Mouse (Mus musculus) heart, postnatal 4 days (tissue): ENCODE results near the gene Lpp. TPM values are rescaled to one million over a fixed set of nuclear protein-coding genes. Genes with fewer than 3 reads are reported as not detected.

Source experiments
- DNase-seq: peaks from one replicate; pipeline ENCODE4 v3.0.0; 2021
- total RNA-seq, 2 experiments: library from RNA; stranded (reverse); gene quantifications; 2 replicates each; pipeline ENCODE4 v1.2.3; 2021

The Lpp gene
- total RNA-seq, 2 experiments from 2014 or later = 77.6 to 80.1 TPM

DNA sequence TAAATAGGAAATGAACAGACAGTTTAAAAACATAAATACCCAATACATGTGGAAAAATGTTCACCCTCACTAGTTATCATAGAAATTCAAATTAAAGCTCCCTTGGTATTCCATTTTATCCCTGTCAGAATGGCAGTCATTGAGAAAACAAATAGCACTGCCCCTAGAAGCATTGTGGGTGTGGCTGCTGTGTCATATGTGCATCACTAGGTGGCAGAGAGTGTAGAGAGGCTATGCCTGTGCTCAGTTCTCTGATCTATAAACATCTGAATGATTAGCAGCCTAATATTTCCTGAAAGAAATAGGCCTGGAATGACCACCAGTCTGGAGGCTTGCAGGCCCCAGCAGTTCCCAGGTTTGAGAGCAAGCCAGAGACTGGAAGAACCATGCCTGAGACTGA is 490.7 kb downstream of the Lpp start:
- no peak for DNase-seq

DNA sequence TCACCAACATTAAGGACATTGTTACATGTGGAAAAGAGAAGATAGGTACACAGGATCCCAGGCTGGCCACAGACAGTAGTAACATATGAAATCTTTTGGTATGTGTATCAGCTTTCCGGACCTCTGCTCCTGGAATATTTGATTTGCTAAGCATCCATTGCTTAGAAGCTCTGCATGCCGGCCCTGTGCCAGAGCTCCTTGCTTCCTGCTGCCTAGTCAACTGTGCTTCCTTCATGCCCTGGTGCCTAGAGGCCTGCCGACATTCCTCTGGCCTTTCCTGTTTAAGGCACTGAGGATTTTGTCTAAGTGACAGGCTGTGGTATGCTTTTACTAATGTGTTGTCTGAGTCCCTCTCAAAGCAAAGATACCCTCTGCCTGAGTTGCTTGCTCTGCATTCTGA is 493.0 kb downstream of the Lpp start:
- DNase-seq = peak; percentile 34

DNA sequence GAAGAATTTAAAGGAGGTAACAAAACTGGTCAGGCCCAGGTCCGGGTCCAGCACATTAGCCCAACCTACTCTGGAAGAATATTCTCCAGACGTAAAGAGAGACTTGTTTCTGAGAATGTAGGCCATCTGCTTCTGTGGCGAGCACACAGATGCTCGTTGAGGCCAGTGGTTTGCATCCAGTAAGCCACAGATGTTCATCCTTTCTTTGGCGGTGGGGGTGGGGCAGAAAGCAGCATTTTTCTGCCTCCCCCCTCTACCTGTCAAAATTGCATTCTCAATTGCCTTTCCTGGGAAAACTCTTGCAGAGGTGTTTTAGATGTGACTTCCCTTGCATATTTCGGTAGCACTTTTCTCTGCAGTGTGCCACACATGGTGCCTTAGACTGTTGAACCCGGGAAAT is 493.6 kb downstream of the Lpp start:
- DNase-seq = no peak

DNA sequence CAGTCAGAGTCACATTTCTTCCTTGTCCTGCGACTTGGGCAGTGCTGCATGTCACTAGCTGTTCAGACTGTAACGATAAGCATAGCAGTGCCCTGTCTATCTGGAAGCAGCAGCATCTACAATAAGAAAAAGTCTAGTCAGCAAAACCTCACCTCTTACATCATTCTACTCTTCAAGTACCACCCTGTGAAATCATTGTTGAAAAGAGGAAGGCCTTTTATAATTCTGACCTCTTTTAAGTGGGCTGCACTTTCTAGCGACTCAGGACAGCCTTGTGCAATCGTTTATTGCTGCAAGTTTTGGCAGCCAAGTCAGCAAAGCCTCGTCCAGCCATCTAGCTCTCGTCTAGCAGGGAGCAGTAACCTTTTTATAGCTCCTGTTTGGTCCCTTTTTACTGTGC is 498.1 kb downstream of the Lpp start:
- peak; percentile 37 for DNase-seq

DNA sequence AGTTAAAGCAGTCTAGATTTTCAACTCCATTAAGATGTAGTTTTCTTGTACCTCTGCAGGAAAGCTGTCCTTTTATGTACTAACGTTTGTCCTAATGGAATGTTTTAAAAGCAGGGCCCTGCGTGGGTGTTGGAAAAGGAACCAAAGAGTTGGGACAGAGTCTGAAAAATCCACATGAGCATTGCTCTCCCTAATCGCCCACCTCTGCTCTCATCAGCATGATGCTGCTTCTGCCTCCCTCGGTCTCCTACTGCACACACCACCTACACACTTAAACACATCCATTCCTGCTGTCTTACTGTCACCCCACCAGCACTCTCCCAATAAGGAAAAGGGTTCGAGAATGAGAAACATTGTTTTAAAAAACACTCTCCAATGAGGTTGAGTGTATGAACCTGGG is 501.9 kb downstream of the Lpp start:
- no peak for DNase-seq

DNA sequence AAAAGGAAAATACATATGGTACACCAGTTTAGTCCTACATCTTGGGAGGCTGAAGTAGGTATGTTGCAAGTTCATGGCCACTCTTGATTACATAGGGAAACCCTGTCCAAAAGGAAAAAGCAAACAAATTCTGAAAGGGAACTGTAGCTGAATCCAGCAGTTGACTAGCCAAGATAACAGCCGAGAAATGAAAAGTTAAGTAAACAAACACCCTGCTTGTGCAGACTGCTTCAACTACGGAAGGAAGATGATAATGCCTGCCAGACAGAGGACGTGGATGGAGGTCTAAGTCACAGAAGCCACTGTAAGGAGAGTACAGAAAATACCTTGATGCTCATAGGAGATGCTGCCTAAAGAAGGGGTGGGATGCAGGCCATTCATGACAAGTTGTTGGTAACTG is 504.3 kb downstream of the Lpp start:
- no peak for DNase-seq

DNA sequence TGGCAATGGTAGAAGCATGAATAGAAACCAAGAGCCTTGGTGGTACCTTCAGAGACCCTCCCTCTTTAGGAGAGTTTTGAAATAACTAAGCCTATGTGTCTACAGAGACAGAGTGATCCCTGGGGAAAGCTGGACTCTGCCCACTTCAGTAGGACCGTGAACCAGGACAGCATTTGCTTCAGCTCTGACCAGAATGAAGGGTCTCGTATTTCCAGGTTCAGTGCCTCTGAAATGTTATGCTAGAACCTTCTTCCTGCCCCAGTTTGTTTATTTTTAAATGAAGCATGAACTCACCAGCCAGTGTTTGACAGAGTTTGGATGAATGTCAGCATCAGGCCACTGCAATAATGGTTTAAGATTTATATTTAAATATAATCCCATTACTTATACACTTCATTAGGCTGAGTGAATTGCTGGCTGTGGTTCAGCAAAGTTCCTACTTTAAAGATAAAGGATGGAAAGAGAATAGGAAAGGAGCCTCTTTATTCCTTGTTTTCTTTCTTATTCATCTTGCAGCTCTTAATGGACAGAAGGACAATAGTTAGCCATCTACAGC is 507.0 kb downstream of the Lpp start:
- DNase-seq = no peak

DNA sequence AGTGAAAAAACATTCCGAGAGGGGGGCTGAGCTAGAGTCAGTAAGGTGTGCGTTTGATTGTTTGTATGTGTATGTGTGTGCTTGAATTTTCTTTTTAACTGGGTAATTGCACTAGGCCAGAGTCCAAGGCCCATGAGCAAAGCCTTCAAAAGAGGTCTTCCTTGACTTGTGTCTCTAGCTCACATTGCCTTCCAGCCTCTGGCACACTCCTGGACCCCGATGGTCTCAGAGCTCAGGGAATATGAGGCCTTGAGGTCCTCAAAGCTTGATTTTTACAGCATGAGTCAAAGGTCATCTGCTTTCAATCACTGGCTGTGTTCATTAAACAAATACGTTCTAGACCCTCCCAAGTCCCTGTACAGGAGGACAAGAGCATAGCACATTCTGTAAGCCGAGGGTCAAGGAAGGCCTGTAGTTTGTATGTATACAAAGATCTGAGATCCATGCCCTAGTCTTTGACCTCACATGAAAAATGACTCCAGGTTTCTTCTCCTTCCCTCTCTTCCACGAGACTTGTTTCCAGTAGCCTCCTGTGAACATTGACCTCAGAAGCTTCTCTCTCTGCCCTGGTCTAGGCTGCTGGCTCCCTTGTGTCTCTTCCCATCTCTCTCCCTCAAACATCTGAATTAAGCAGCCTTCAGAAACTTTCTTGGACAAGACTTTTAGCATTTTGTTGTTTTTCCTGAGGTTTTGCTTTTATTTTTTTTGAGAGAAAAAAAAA is 508.0 kb downstream of the Lpp start:
- DNase-seq = no peak

DNA sequence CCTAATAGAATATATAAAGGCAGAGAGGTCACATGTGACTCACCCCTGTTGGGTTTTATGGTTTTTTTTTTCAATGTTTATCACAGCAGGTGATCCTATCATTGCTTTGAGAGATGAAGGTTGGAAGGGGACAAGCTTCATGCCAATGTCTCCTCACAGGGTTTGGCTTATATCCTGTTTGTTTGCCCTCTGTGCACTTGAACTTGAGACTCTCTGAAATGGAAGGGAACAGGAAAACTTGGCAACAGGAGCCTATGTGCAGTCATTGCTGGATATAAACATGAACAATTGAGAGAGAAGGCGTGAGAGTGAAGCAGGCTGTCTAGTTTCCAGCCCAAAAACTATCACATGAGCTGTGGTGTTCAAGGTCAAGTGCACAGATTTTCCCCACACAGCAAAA is 508.8 kb downstream of the Lpp start:
- DNase-seq = no peak

DNA sequence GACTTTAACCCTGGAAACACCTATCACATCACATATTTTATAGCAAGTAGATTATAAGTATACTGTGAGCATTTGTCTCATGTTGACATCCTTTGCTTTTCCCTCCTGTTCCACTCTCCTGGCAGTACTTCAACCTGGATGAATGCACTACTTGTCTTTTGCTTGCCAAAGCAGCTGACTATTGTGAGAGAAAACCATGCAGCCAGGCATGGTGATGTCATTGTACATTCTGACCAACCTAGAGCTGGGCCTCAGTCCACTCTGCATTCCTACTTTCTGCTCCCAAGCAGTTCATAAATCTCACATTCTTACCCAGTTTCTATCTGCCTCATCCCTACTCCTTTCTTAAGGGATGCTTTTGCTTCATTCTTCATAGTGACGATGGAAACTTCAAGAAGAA is 515.6 kb downstream of the Lpp start:
- peak; percentile 39 for DNase-seq

DNA sequence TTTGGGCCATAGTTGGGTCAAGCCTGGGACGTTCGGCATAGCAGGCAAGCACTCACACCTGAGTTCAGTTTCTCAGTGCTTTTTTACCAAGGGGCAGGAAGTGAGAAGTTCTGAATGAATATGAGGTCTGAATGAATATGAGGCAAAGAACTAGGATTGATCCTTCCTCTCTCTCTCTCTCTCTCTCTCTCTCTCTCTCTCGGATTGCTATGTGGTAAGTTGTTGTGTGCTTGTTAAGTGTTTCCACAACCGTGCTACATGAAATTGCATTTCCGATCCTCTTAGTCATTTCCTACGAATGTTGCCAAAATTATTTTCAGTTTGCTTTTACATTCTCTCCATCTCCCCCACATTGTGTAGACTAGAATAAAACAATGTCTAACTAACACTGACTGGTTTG is 517.0 kb downstream of the Lpp start:
- DNase-seq = no peak

DNA sequence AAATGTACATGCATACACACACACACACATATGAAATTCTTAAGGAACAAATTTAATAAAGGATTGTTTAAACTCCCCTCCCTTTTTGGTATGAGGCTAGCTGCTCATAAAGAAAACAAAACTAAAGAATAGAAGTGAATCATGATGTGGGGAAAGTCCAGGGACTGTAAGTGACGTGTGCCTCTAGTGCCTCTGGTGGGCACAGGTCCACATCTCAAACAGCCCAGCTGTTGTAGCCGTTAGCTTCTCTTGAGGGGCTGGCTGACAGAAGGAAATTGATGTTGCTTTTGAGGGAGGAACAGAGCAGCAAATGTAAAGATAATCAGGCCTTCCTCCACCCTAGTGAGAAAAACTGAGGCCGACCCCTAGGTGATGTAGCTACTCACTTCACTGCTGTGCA is 517.5 kb downstream of the Lpp start:
- DNase-seq = peak; percentile 56

DNA sequence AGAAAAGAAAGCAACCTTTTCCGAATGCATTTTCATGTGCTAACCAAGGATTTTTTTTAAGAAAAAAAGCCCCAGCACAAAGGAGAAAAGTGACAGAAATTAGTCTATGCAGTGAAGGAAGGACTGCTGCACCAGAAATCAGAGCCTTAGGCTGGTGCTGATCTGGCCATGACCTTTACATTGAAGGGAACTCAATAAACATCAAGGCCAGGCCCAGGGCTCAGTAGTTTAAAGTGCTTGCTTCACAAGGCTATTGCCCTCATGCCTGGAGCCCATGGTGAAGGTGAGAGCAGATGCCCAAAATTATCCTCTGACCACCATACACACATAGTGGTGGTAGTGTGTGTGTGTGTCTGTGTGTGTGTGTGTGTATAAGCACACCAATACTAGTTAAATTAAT is 519.1 kb downstream of the Lpp start:
- no peak for DNase-seq

DNA sequence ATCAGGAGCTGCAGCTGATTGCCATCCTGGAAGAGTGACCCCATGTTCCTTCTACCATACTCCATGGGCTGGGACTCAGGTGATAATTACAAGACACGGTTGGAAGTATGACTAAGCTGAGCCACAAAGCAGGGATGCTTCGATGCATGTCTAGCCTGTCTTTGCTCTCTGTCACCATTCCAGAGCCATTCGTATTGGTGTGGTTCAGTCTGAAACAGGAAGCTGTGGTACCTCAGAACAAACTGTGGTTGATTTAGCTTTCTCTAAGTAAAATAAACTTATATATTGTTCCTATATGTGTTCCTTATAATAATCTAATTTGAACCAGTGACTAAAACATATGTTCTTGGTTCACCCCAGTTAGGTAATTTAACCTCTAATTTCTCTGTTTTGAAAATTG is 519.7 kb downstream of the Lpp start:
- no peak for DNase-seq

DNA sequence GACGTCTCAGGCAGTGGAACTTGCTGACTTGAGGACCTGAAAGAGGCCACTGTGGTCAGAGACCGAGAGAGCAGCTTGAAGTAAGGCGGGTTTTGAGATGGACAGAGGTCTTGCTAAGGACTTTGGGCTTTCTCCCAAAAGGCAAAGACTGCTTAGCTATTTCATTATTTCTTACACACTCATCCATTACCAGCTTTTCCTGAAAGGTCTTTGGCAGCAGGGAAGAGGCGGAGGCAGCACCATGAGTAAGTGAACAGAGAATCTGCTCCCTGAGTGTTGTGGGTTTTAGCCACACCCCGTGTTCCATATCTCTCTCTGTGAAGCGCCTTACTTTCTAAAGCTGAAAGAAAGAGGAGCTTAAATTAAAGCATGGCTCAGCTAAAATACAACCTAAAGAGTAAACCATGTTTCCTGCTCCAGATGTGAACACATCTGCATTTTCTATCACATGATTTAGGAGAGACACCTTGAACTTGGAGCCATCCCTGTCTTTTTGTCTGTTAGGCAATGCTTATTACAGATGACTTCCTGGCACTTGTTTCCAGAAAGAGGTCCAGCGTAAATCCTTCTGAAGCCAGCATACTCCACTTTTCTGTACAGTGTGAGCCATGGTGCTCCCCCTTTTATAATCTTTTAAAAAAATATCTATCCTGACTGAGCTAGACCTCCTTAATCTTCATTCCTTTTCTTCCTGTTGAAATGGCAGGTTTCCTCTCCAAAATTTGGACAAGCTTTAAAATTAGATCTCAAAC is 520.5 kb downstream of the Lpp start:
- DNase-seq = peak; percentile 29

DNA sequence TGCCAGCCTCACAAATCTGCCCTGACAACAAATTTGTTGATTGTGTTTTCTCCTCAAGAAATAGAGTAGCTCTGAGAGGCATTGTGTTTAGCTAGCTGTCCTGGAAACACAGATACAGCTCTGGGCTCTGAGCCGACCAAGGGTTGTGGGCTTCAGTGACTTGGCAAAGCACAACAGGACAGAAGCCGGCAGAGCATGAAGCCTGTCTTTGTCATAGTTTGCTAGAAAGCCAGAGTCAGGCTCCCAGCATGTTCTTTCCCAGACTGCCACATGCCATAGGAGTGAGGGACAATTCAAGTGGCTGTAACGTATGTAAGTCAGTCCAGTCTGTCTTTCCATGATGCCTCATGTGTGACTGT is 521.1 kb downstream of the Lpp start:
- peak; percentile 84 for DNase-seq

DNA sequence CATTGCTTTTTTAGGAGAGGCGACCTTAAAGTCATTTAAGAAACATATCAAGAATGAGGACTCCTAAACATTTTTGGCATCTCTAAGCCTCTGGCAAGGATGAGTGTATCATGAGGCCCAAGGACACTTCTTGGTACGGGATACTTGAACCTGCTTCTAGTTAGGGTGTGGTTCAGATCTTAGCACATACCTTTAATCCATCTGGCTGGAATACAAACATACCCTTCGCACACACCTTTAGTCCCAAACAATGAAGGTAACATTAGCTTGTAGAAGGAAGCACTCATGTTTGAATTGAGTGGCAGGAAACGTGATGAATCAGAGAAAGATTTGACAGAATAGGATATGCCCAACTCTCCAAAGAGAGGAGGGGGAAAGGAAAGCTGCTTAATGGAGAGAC is 522.2 kb downstream of the Lpp start:
- no peak for DNase-seq

DNA sequence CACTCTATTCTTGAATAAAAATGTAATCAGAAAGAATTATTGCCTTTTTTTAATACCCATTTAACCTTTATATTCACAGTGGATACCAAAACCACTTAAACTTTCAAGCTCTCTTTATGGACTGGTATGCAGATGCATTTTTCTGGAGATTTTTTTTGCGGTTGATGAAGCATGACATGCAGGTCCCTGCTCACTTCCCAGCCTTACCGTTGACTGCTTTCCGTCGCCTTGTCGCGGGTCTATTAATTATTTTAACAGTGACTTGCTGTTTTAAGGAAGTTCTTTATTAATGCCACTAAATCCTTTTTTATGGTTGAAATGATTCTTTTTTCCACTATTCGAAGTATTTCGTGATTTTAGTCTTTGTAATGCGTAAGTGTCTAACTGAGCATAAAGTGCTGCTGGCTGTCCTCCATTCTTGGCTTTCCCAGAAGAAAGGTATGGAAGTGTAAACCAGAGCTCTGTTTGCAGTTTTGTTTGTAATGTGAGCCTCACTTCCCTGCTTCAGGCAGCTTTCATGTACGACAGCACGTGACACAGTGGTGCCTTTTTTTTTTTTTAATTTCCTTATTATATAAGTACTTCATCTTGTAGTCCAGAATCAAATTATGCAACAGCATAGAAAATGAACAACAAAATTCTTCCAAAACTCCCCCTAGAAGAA is 526.2 kb downstream of the Lpp start:
- no peak for DNase-seq

DNA sequence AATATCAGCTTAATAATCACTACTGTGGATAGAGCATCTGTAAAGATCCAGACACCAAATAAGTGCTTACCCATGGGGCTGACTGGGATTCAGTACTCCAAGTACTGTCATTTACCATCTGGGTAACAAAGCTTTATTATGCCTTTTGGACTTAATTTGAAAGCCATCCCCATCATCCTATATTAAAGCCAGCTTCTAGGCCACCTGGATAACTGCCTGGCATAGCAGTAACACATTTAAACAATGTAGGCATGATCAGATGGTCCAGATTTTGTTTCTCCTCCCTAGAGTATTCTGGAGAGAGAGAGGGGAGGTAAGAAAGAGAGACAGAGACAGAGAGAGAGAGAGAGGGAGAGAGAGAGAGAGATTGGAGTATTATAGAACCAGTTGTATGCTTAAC is 536.8 kb downstream of the Lpp start:
- no peak for DNase-seq

DNA sequence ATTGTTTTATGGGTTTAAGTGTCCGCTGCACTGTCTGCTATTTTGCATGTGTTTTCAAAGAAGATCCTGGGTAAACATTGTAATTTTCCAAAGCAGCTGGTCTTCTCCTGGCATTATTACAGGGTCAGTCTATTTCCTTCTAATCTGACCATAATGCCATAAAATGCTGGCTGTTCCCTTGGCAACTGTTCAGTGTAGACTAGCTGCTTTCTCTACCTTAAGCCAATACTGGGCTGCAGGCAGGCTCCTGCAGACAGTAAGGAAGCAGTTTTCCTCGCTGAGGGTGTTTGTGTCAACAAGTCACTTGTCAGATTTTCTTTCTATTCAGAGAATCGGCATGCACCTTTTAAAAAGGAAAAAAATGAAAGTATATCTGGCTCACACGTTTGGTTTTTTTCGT is 537.3 kb downstream of the Lpp start:
- DNase-seq = no peak

DNA sequence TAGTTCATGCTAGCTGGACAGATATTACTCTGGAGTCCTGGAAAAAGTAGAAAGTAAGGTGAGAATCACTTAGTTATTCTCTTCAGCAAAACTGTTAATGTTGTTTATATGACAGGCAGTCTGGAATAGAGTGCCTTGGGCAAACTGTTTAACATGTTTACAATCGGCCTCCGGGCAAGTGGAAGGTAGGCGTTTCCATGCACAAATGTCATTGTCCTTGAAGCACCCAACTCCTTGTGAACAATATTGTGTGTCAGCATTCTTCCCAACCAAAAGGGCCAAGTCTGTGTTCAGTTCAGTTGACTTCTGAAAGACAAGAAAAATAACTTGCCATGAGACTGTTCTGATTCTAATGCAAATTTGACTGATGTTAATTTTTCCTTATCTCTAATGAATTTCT is 539.5 kb downstream of the Lpp start:
- no peak for DNase-seq

DNA sequence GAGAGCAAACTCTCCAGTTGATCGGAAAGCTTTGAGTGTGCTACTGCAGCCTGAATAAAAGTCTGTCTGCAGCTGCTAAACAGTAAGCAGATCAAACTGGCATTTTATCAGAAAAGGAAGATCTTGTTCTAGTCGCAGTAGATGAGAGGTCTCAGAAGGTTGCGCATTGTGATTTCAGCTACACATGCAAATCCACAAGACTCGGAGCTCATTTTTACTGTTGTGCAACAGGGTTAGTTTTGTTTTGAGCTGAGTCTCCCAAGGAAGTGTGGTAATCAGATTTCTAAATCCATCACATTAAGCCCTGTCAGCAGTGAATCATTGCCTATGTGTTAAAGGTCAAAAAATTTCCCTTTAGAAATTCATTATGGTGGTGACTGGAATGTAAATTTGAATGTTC is 540.4 kb downstream of the Lpp start:
- DNase-seq = no peak

DNA sequence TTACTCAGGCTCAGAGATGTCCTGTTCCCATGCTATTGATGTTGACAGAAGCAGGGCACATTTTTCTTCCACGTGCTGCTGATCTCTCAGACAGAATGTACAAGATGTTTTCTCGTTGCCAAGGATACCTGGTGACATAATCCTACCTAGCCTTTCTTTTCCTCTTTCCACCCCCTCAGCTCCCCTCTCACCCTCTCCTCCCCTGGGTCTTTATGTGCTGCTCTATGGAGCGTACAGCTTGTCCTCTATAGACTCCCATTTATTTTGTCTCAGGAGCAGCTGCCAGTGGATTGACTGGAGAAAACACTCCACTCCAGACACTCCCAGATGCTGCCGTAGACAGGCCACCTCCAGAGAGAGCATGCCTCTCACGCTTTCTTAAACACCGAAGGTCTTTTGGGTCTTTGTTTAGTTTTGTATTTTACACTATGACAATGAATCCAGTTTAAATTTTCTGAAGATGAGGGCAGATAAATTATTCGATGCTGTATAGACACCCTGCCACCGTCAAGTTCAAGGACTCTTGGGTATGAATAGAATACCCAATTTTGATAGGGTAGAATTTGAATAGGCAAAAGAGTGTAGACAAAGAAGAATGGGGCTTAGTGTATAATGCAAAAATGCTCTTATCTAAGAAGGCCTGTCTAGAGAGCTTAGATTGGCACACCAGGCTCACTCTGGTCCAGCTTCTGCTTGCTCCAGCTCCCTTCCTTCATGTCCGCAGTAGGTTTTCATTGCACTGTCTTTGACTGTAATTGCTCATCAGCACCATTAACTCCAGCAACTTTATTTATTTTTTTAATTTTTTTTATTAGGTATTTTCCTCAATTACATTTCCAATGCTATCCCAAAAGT is 548.2 kb downstream of the Lpp start:
- no peak for DNase-seq
